Mouse (Mus musculus): Measurements from ENCODE around the gene Use1.

- TF ChIP-seq CTCF (conservative IDR thresholded peaks at IDR 0.05; ENCODE audit: insufficient read depth, insufficient read length, low read depth, low read length), result no peak
- no peak for TF ChIP-seq POLR2A (IDR thresholded peaks at IDR 0.05; ENCODE audit: low read depth, low read length)
These were observed 34.2 kb downstream of the Use1 start for GRCm38 (mm10) chr8:71400826-71401225.

Measured in kidney, adult 2 months (tissue).